Mouse (Mus musculus): ENCODE measurements around the gene Zdhhc9.
"Not testable (repeated sequence)": the region's sequence is repeated elsewhere in the genome, so short reads cannot be mapped to it uniquely, and the experiment has no call there.

The Zdhhc9 gene

GRCm38 (mm10) chrX:48208519-48209185 lies at the start of gene Zdhhc9:
TSS of gene Zdhhc9 (minus strand) at chrX:48208878.
- peak; percentile 80 to 83 for DNase-seq (ENCODE audit: low spot score in 2 of 2)

GRCm38 (mm10) chrX:48257011-48257410 lies 48.3 kb upstream of the Zdhhc9 start:
- no peak for DNase-seq (ENCODE audit: low spot score in 2 of 2)

GRCm38 (mm10) chrX:48256468-48257007 lies 47.9 kb upstream of the Zdhhc9 start, which contains the start of gene Utp14a:
TSS of gene Utp14a (plus strand) at chrX:48256862.
- peak; percentile 91 to 94 for DNase-seq (ENCODE audit: low spot score in 2 of 2)

- no peak for DNase-seq (ENCODE audit: low spot score in 2 of 2)
Observed at GRCm38 (mm10) chrX:48255830-48256428, 47.3 kb upstream of the Zdhhc9 start.

GRCm38 (mm10) chrX:48234417-48234816 lies 25.7 kb upstream of the Zdhhc9 start:
- DNase-seq (ENCODE audit: low spot score in 2 of 2) = no peak

GRCm38 (mm10) chrX:48226225-48226624 lies 17.5 kb upstream of the Zdhhc9 start:
- DNase-seq (ENCODE audit: low spot score in 2 of 2) = no peak

- no peak for DNase-seq (ENCODE audit: low spot score in 2 of 2)
Observed at GRCm38 (mm10) chrX:48222706-48223105, 14.0 kb upstream of the Zdhhc9 start.

- no peak for DNase-seq (ENCODE audit: low spot score in 2 of 2)
Observed at GRCm38 (mm10) chrX:48219468-48219867, 10.8 kb upstream of the Zdhhc9 start.

GRCm38 (mm10) chrX:48209746-48210145 lies 1.1 kb upstream of the Zdhhc9 start:
- DNase-seq (ENCODE audit: low spot score in 2 of 2) = not testable (repeated sequence)

GRCm38 (mm10) chrX:48207761-48208487 lies 754 bp downstream of the Zdhhc9 start:
- peak in 1 of 2 experiments; percentile 15 for DNase-seq (ENCODE audit: low spot score in 2 of 2)

- DNase-seq (ENCODE audit: low spot score in 2 of 2) = no peak
Observed at GRCm38 (mm10) chrX:48204469-48204868, 4.2 kb downstream of the Zdhhc9 start.

GRCm38 (mm10) chrX:48203763-48204162 lies 4.9 kb downstream of the Zdhhc9 start:
- DNase-seq (ENCODE audit: low spot score in 2 of 2) = no peak

GRCm38 (mm10) chrX:48202995-48203394 lies 5.7 kb downstream of the Zdhhc9 start:
- no peak for DNase-seq (ENCODE audit: low spot score in 2 of 2)

GRCm38 (mm10) chrX:48202436-48202835 lies 6.2 kb downstream of the Zdhhc9 start:
- DNase-seq (ENCODE audit: low spot score in 2 of 2) = no peak

- DNase-seq (ENCODE audit: low spot score in 2 of 2) = no peak
Observed at GRCm38 (mm10) chrX:48201973-48202372, 6.7 kb downstream of the Zdhhc9 start.

- no peak for DNase-seq (ENCODE audit: low spot score in 2 of 2)
Observed at GRCm38 (mm10) chrX:48200699-48201098, 8.0 kb downstream of the Zdhhc9 start.

- no peak for DNase-seq (ENCODE audit: low spot score in 2 of 2)
Observed at GRCm38 (mm10) chrX:48199026-48199425, 9.7 kb downstream of the Zdhhc9 start.

GRCm38 (mm10) chrX:48197856-48198255 lies 10.8 kb downstream of the Zdhhc9 start:
- no peak for DNase-seq (ENCODE audit: low spot score in 2 of 2)

GRCm38 (mm10) chrX:48193235-48194152 lies 15.2 kb downstream of the Zdhhc9 start:
- no peak for DNase-seq (ENCODE audit: low spot score in 2 of 2)

- DNase-seq (ENCODE audit: low spot score in 2 of 2) = no peak
Observed at GRCm38 (mm10) chrX:48191261-48191660, 17.4 kb downstream of the Zdhhc9 start.

GRCm38 (mm10) chrX:48184703-48185102 lies 24.0 kb downstream of the Zdhhc9 start:
- DNase-seq (ENCODE audit: low spot score in 2 of 2) = no peak
